Mouse (Mus musculus) CH12.LX (cell line): ENCODE measurements around the gene Esyt2. TPM values are rescaled to one million over a fixed set of nuclear protein-coding genes. Genes with fewer than 3 reads are reported as not detected.
A peak's percentile ranks its signal among the peaks of the same experiment; 100 is the strongest.

Experiments used
- DNase-seq: peaks from one replicate; pipeline ENCODE4 v3.0.0-alpha.2; 2013; ENCODE audit errors: extremely low read depth
- H3K27ac ChIP-seq: 2 replicates; pipeline ENCODE4 v1.5.1; 2012; ENCODE audit warnings: low read depth, mild to moderate bottlenecking, control low read depth, moderate library complexity; ENCODE audit not compliant: insufficient read depth
- H3K27me3 ChIP-seq: replicated peaks from 2 replicates; pipeline ENCODE3; 2012; ENCODE audit warnings: inconsistent platforms
- H3K36me3 ChIP-seq, 2 experiments: replicated peaks in 1 of 2; 2 replicates each; pipeline versions ENCODE3 to v1.6.1; 2012; ENCODE audit warnings: inconsistent platforms in 1 of 2, low read length in 1 of 2, mild to moderate bottlenecking in 1 of 2, mixed read lengths in 1 of 2, moderate library complexity in 1 of 2; ENCODE audit not compliant: control insufficient read depth in 1 of 2, insufficient read depth in 1 of 2
- H3K4me1 ChIP-seq, 2 experiments: 2 replicates each; pipeline ENCODE4 v1.6.1; 2012; ENCODE audit warnings: inconsistent platforms in 1 of 2, moderate library complexity in 1 of 2; ENCODE audit not compliant: insufficient read depth in 2 of 2, control insufficient read depth in 1 of 2
- H3K4me2 ChIP-seq: 2 replicates; pipeline ENCODE4 v1.6.1; 2012; ENCODE audit warnings: low read depth, mild to moderate bottlenecking, control low read depth; ENCODE audit not compliant: poor library complexity, insufficient read depth, severe bottlenecking
- H3K4me3 ChIP-seq, 3 experiments: fragments of 150-350 bp in 1 of 3; sonication (generic) in 1 of 3; replicated peaks in 1 of 3; 2 replicates each; pipeline versions ENCODE3 to v1.5.1; 2011 to 2012; ENCODE audit warnings: low read depth in 2 of 3, low read length in 2 of 3, mild to moderate bottlenecking in 2 of 3, moderate library complexity in 2 of 3, control low read depth in 1 of 3, improper control_type of control experiment in 1 of 3, inconsistent platforms in 1 of 3, mixed read lengths in 1 of 3; ENCODE audit not compliant: poor library complexity in 1 of 3
- H3K79me2 ChIP-seq: replicated peaks from 2 replicates; pipeline ENCODE4 v1.6.1; 2012; ENCODE audit warnings: mild to moderate bottlenecking, moderate library complexity; ENCODE audit not compliant: control insufficient read depth, poor library complexity, insufficient read depth, severe bottlenecking; ENCODE audit errors: extremely low read depth
- H3K9ac ChIP-seq: 2 replicates; pipeline ENCODE4 v1.6.1; 2012; ENCODE audit warnings: low read depth, mild to moderate bottlenecking, control low read depth, moderate library complexity; ENCODE audit not compliant: insufficient read depth
- H3K9me3 ChIP-seq: replicated peaks from 2 replicates; pipeline ENCODE3; 2012; ENCODE audit warnings: low read length, inconsistent platforms, mixed read lengths
- ELF1 ChIP-seq: IDR thresholded peaks from 2 replicates; pipeline ENCODE4 v1.6.1; 2014; ENCODE audit warnings: low read depth, mild to moderate bottlenecking, inconsistent platforms, low read length, improper control_type of control experiment
- EP300 ChIP-seq: IDR thresholded peaks from 2 replicates; pipeline ENCODE4 v1.6.1; 2011; ENCODE audit warnings: low read length, improper control_type of control experiment
- IRF4 ChIP-seq: IDR thresholded peaks from 2 replicates; pipeline ENCODE4 v1.6.1; 2014; ENCODE audit warnings: low read depth, mild to moderate bottlenecking, inconsistent platforms, low read length, improper control_type of control experiment
- KAT2A ChIP-seq: IDR thresholded peaks from 2 replicates; pipeline ENCODE4 v1.6.1; 2012; ENCODE audit warnings: low read length, improper control_type of control experiment, inconsistent platforms; ENCODE audit not compliant: insufficient replicate concordance
- MAX ChIP-seq: IDR thresholded peaks from 2 replicates; pipeline ENCODE4 v1.6.1; 2011; ENCODE audit warnings: low read length, improper control_type of control experiment
- MEF2A ChIP-seq: IDR thresholded peaks from 2 replicates; pipeline ENCODE4 v1.6.1; 2014; ENCODE audit warnings: low read depth, mild to moderate bottlenecking, inconsistent platforms, low read length, improper control_type of control experiment, borderline replicate concordance
- MXI1 ChIP-seq: IDR thresholded peaks from 2 replicates; pipeline ENCODE4 v1.6.1; 2011; ENCODE audit warnings: mild to moderate bottlenecking, low read depth, low read length, improper control_type of control experiment
- PAX5 ChIP-seq: IDR thresholded peaks from 2 replicates; pipeline ENCODE4 v1.6.1; 2012; ENCODE audit warnings: low read length, inconsistent platforms, mixed read lengths
- POLR2AphosphoS2 ChIP-seq: IDR thresholded peaks from 2 replicates; pipeline ENCODE4 v1.6.1; 2011; ENCODE audit warnings: low read depth, low read length, improper control_type of control experiment
- SMC3 ChIP-seq: IDR thresholded peaks from 2 replicates; pipeline ENCODE4 v1.6.1; 2011; ENCODE audit warnings: low read depth, low read length, improper control_type of control experiment
- UBTF ChIP-seq: IDR thresholded peaks from 2 replicates; pipeline ENCODE4 v1.6.1; 2012; ENCODE audit warnings: low read depth, mild to moderate bottlenecking, inconsistent platforms, low read length, improper control_type of control experiment, moderate library complexity
- ZNF384 ChIP-seq: IDR thresholded peaks from 2 replicates; pipeline ENCODE4 v1.6.1; 2012; ENCODE audit warnings: low read depth, low read length, improper control_type of control experiment, inconsistent platforms
- dilution Hi-C: fragments of 300-500 bp; cut with MboI; formaldehyde crosslinking; loops from 2 replicates; pipeline ENCODE4 v1.14.3; 2020; ENCODE audit warnings: low sequenced_read_pairs; ENCODE audit not compliant: extremely low pct_unique_long_range_greater_than_20kb, extremely low pct_ligation_motif_present
- in situ Hi-C: fragments of 300-500 bp; cut with MboI; formaldehyde crosslinking; loops from 3 replicates; pipeline ENCODE4 v1.14.3; 2019; ENCODE audit warnings: low sequenced_read_pairs, low pct_ligation_motif_present, low pct_unique_long_range_greater_than_20kb, mixed read lengths
- polyA plus RNA-seq: library from polyadenylated mRNA; unstranded; fragments of >175 nt; gene quantifications from 2 replicates; pipeline ENCODE4 v1.2.1, GENCODE M21; 2012; ENCODE audit warnings: low read depth; ENCODE audit not compliant: insufficient read length
- total RNA-seq, 2 experiments: library from RNA; depleted of rRNA; stranded (reverse); fragments of 300-350 nt in 1 of 2; fragments of >200 nt in 1 of 2; gene quantifications; 2 replicates each; pipeline ENCODE4 v1.2.3; 2012 to 2014

Esyt2 gene
- total and polyA plus RNA-seq, 3 experiments, result 6.9 to 12.8 (median 8.2) TPM

DNA sequence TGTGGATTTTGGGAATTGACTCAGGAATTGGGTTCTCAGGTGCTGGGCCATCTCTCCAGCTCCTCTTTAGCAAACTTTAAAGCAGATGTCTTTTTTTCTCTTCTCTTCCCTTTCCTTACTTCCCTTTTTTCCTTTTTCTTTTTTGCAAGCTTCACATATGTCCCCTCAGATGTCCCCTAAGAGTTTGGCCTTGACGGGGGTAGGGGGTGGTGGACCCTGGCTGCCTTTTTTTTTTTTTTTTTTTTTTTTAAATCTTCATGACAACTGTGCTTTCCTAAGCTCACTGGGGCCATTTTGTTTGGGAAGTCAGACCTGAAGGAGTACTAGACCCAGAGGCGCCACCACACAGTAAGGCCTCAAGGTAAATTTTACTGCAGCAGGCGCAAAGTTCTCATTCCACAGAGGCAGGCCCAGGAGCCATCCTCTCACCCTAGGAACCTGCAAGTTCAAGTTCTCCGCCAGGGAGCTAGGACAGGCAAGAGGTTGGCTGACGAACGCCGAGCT, 795 bp upstream of the Esyt2 start:
- in situ Hi-C loops, result loop anchor here (25.0 kb wide), 1 partner anchor 132 kb away; the partner anchor contains the start of gene Ncapg2
- peak overlapping the region; percentile 84 to 95 (median 91) for H3K4me3 ChIP-seq
- H3K4me2 ChIP-seq, result peak overlapping the region; percentile 29
- peak; percentile 72 for TF ChIP-seq ZNF384
- no peak for TF ChIP-seq EP300
- TF ChIP-seq, all 38 proteins: peak for 1
- Histone ChIP-seq H3K27me3 (no peaks in the 10 kb centered on the region), H3K36me3 (no peaks in the 10 kb centered on the region), H3K79me2 (peaks cover 3% of the 10 kb centered on the region; the same call in 1 of the 2 replicates), H3K4me1 (peaks cover 0 to 13% of the 10 kb centered on the region in 2 experiments; a peak in 3 of 4 replicates), H3K9ac (peak overlapping the region; percentile 82), H3K27ac (peak overlapping the region; percentile 73), H3K9me3 (no peaks in the 10 kb centered on the region)
- DNase-seq, result no peak
- dilution Hi-C loops, result no loop called here

DNA sequence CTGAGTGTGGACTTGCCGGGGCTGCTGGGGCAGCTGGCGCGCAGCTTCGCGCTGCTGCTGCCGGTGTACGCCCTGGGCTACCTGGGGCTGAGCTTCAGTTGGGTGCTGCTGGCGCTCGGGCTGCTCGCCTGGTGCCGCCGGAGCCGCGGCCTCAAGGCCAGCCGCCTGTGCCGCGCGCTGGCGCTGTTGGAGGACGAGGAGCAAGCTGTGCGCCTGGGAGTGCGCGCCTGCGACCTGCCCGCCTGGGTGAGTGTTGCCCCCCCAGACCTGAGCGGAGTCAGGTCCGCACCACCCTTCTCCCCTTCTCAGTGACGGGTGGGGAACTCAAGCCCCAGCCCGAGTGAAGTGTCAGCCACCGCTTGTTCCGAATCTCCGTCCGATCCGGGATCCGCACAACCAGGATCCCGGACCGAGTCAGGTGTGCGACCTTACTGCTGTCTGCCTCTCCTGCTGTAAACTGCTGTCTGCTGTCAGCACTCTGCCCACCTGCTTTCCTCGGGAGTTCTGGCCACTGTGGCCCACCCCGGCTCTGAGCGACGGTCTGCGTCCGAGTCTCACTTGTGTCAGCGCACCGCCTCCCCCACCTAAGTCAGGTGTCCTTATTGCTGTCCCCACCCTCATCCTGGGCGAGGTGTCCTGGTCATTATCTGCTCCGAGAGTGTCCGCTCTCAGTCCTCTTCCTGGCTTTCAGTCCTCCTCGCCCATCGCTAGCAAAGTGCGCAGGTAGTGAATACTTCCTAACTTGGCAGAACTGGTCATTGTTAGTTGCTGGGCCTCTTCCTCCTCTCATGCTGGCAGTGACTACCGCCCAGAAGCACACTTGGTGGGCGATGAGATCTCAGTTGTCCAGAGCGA, 658 bp downstream of the Esyt2 start:
- Histone ChIP-seq H3K4me3 (peak overlapping the region; percentile 85 to 95 (median 91)), H3K4me1 (peaks cover 0 to 13% of the 10 kb centered on the region in 2 experiments; a peak in 3 of 4 replicates), H3K9ac (peak overlapping the region; percentile 52), H3K4me2 (peak overlapping the region; percentile 64), H3K36me3 (peaks cover 0 to 2% of the 10 kb centered on the region in 2 experiments), H3K27ac (peak overlapping the region; percentile 5; the same call in 1 of the 2 replicates), H3K9me3 (no peaks in the 10 kb centered on the region), H3K27me3 (no peaks in the 10 kb centered on the region), H3K79me2 (peaks cover 3% of the 10 kb centered on the region; the same call in 1 of the 2 replicates)
- TF ChIP-seq MAX (no peak), PAX5 (no peak), UBTF (peak; percentile 63), MXI1 (0 out of 2 replicates have a peak, but pooled peaks have one; percentile 31), EP300 (no peak; the same call in 1 of the 2 replicates), IRF4 (no peak), ELF1 (no peak)
- peak; percentile 26 for DNase-seq
- in situ Hi-C loops (loop anchor here (25.0 kb wide), 1 partner anchor 131 kb away; the partner anchor contains the start of gene Ncapg2), dilution Hi-C loops (no loop called here)

- TF ChIP-seq SMC3, result no peak
- no peak for TF ChIP-seq MEF2A
- TF ChIP-seq KAT2A, result no peak
- TF ChIP-seq POLR2AphosphoS2, result no peak
- H3K9me3 ChIP-seq, result no peaks in the 10 kb centered on the region
- H3K4me1 ChIP-seq, result peaks cover 0 to 13% of the 10 kb centered on the region in 2 experiments; a peak in 3 of 4 replicates
- no peaks in the 10 kb centered on the region for H3K27me3 ChIP-seq
- no peak for DNase-seq
- H3K27ac ChIP-seq, result no peak overlapping the region
- peaks cover 3% of the 10 kb centered on the region for H3K79me2 ChIP-seq
- in situ Hi-C loops, result loop anchor here (25.0 kb wide), 1 partner anchor 129 kb away; the partner anchor contains the start of gene Ncapg2
- peaks cover 0 to 2% of the 10 kb centered on the region in 2 experiments for H3K36me3 ChIP-seq
- no peak overlapping the region for H3K4me3 ChIP-seq
- H3K4me2 ChIP-seq, result no peak overlapping the region
- H3K9ac ChIP-seq, result no peak overlapping the region
- dilution Hi-C loops, result no loop called here
Measured at GRCm38 (mm10) chr12:116282856-116283255, 1.9 kb downstream of the Esyt2 start.
